ENCODE assay signal across 15 mouse cellular contexts in genomic region chr3:52546035-52546434, GRCm38 (mm10).
"Had no signal": no experiment of that assay in that cellular context is flagged by ENCODE, and none has a peak within 500 bp of the region (broad histone marks: within the 10 kb centered on the region; RNA-seq: fewer than 3 reads in every experiment).

No protein-coding gene starts in this region.

- H3K9ac ChIP-seq: neural tube, embryonic 15.5 days; stomach, embryonic 15.5 days had no signal

- H3K4me1 ChIP-seq: stomach, embryonic 15.5 days had no signal

- H3K27me3 ChIP-seq: neural tube, embryonic 15.5 days; stomach, embryonic 15.5 days had no signal

- H3K4me2 ChIP-seq: neural tube, embryonic 15.5 days; stomach, embryonic 15.5 days had no signal

- H3K36me3 ChIP-seq: neural tube, embryonic 15.5 days; stomach, embryonic 15.5 days had no signal

- H3K4me3 ChIP-seq: neural tube, embryonic 15.5 days; stomach, embryonic 15.5 days had no signal

- H3K27ac ChIP-seq: neural tube, embryonic 15.5 days; stomach, embryonic 15.5 days; stomach, postnatal 0 days had no signal

- DNase-seq: retina, postnatal 1 day; right cerebral cortex, adult 18-20 months; right cerebral cortex, postnatal 14 days; right cerebral cortex, postnatal 25 days; right cerebral cortex, postnatal 4 days; spleen, adult 18-20 months; thymus, adult 18-20 months; thymus, adult 2 months; thymus, postnatal 14 days; thymus, postnatal 25 days; thymus, postnatal 36 days; thymus, postnatal 4 days had no signal

- H3K9me3 ChIP-seq: neural tube, embryonic 15.5 days; stomach, embryonic 15.5 days had no signal
